Mouse (Mus musculus) lung, adult 2 months (tissue): ENCODE data around the gene Fbxo33. TPM values are rescaled to one million over a fixed set of nuclear protein-coding genes. Genes with fewer than 3 reads are reported as not detected.

ENCODE experiments used
- DNase-seq: peaks from one replicate; pipeline ENCODE4 v3.0.0; 2022
- H3K4me1 ChIP-seq: fragments of 200-500 bp; 2 replicates; pipeline ENCODE4 v1.6.1; 2011; ENCODE audit warnings: low read length; ENCODE audit not compliant: control insufficient read depth, insufficient read depth
- H3K4me3 ChIP-seq: fragments of 200-500 bp; replicated peaks from 2 replicates; pipeline ENCODE3; 2011; ENCODE audit warnings: low read depth, mild to moderate bottlenecking, control low read depth, low read length; ENCODE audit errors: extremely low read depth
- CTCF ChIP-seq: fragments of 200-500 bp; IDR thresholded peaks from 2 replicates; pipeline ENCODE4 v1.5.1; 2011; ENCODE audit warnings: mild to moderate bottlenecking, low read length, control low read depth; ENCODE audit not compliant: insufficient read depth
- POLR2A ChIP-seq: fragments of 200-500 bp; IDR thresholded peaks from 2 replicates; pipeline ENCODE4 v1.6.1; 2011; ENCODE audit warnings: low read depth, mild to moderate bottlenecking, control low read depth, low read length, borderline replicate concordance; ENCODE audit errors: extremely low read depth
- WGBS: fragments of 180-500 bp; shearing (Covaris S2); methylation state at CpG from one replicate; pipeline ENCODE4 v1.1.7; 2018; 5-methylcytosine and 5-hydroxymethylcytosine counted together
- polyA plus RNA-seq: library from polyadenylated mRNA; depleted of rRNA; stranded (reverse); fragments of >200 nt; gene quantifications from 2 replicates; pipeline ENCODE4 v1.2.3, GENCODE M21; 2012; rRNA removed

The Fbxo33 gene
- polyA plus RNA-seq, 1 experiment = 11.3 TPM

- H3K4me1 ChIP-seq = no peaks in the 10 kb centered on the region
- TF ChIP-seq POLR2A (no peak), CTCF (no peak)
- DNase-seq = no peak
- WGBS = 88% methylated on average over 4 of the region's 4 CpGs
- H3K4me3 ChIP-seq = no peak overlapping the region
Observed at GRCm38 (mm10) chr12:59166557-59166956, 53.0 kb downstream of the Fbxo33 start.

- no peak for DNase-seq
- H3K4me3 ChIP-seq = no peak overlapping the region
- no peak for TF ChIP-seq CTCF
- no peak for TF ChIP-seq POLR2A
- no peaks in the 10 kb centered on the region for H3K4me1 ChIP-seq
- WGBS = 80% methylated on average over 6 of the region's 6 CpGs
Observed at GRCm38 (mm10) chr12:59164522-59164921, 55.0 kb downstream of the Fbxo33 start.

- Histone ChIP-seq H3K4me1 (no peaks in the 10 kb centered on the region), H3K4me3 (no peak overlapping the region)
- TF ChIP-seq POLR2A (no peak), CTCF (no peak)
- no peak for DNase-seq
- WGBS = 89% methylated on average over 2 of the region's 2 CpGs
Observed at GRCm38 (mm10) chr12:59162797-59163196, 56.7 kb downstream of the Fbxo33 start.

- TF ChIP-seq CTCF = no peak
- no peak for TF ChIP-seq POLR2A
- DNase-seq = no peak
- WGBS = 66% methylated on average over 2 of the region's 2 CpGs
- no peaks in the 10 kb centered on the region for H3K4me1 ChIP-seq
- H3K4me3 ChIP-seq = no peak overlapping the region
Observed at GRCm38 (mm10) chr12:59161091-59161490, 58.4 kb downstream of the Fbxo33 start.

Other genes with a start within 250 kb of the Fbxo33 start
- 8.6 and 13.0 TPM in 2 replicates for gene Sec23a, start 207.7 kb downstream of the Fbxo33 start, polyA plus RNA-seq
- 1.9 and 2.9 TPM in 2 replicates for gene Gemin2, start 206.3 kb downstream of the Fbxo33 start, polyA plus RNA-seq
- 87.9 and 113 TPM in 2 replicates for gene Trappc6b, start 158.3 kb downstream of the Fbxo33 start, polyA plus RNA-seq
- gene Pnn, start 152.8 kb downstream of the Fbxo33 start, polyA plus RNA-seq = 12.4 and 18.6 TPM in 2 replicates
- 19.7 and 32.8 TPM in 2 replicates for gene Mia2, start 123.9 kb downstream of the Fbxo33 start, polyA plus RNA-seq